In the genomic region with DNA sequence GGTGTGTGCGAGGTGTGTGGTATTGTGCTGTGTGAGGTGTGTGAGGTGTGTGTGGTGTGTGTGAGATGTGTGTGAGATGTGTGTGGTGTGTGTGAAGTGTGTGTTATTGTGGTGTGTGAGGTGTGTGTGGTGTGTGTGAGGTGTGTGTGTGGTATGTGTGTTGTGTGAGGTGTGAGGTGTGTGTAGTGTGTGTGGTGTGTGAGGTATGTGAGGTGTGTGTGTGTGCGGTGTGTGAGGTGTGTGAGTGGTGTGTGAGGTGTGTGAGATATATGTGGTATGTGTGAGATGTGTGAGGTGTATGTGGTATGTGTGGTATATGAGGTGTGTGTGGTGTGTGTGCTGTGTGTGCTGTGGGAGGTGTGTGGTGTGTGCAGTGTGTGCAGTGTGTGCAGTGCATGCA, we compare ENCODE assay signal across 18 mouse cellular contexts. TPM values are rescaled to one million over a fixed set of nuclear protein-coding genes. Genes with fewer than 3 reads are reported as not detected.
DNase-seq lines count a peak whose midpoint lies in the region; ATAC-seq lines count a peak whose summit lies in the region.
"Had no signal": no experiment of that assay in that cellular context is flagged by ENCODE, and none has a peak within 500 bp of the region (broad histone marks: within the 10 kb centered on the region; RNA-seq: fewer than 3 reads in every experiment).

No protein-coding gene starts in this region.

- no peak overlapping the region for H3K27ac ChIP-seq in heart, embryonic 12.5 days (ENCODE audit: poor library complexity, severe bottlenecking)
- no peak overlapping the region for H3K27ac ChIP-seq in lung, embryonic 15.5 days
- no peak overlapping the region for H3K27ac ChIP-seq in embryonic facial prominence, embryonic 13.5 days
- no peak overlapping the region for H3K27ac ChIP-seq in stomach, embryonic 16.5 days (ENCODE audit: low read length)
- H3K27ac ChIP-seq: heart, embryonic 13.5 days; hindbrain, embryonic 12.5 days; intestine, embryonic 15.5 days; limb, embryonic 13.5 days had no signal

- H3K9ac ChIP-seq in heart, embryonic 12.5 days, result no peak overlapping the region
- H3K9ac ChIP-seq in lung, embryonic 15.5 days, result no peak overlapping the region
- no peak overlapping the region for H3K9ac ChIP-seq in embryonic facial prominence, embryonic 13.5 days
- no peak overlapping the region for H3K9ac ChIP-seq in stomach, embryonic 16.5 days (ENCODE audit: low read length)
- H3K9ac ChIP-seq: heart, embryonic 13.5 days; hindbrain, embryonic 12.5 days; intestine, embryonic 15.5 days; limb, embryonic 13.5 days; liver, postnatal 0 days had no signal

- WGBS in heart, embryonic 12.5 days, result 95% methylated on average over 2 of the region's 2 CpGs
- WGBS in lung, embryonic 15.5 days, result 88% methylated on average over 2 of the region's 2 CpGs
- 95% methylated on average over 2 of the region's 2 CpGs for WGBS in embryonic facial prominence, embryonic 13.5 days
- WGBS in stomach, embryonic 16.5 days, result 92% methylated on average over 2 of the region's 2 CpGs

- H3K4me2 ChIP-seq in heart, embryonic 12.5 days, result no peak overlapping the region
- H3K4me2 ChIP-seq in lung, embryonic 15.5 days, result no peak overlapping the region
- no peak overlapping the region for H3K4me2 ChIP-seq in embryonic facial prominence, embryonic 13.5 days
- H3K4me2 ChIP-seq in stomach, embryonic 16.5 days (ENCODE audit: low read depth, low read length), result no peak overlapping the region
- H3K4me2 ChIP-seq: heart, embryonic 13.5 days; hindbrain, embryonic 12.5 days; intestine, embryonic 15.5 days; limb, embryonic 13.5 days had no signal

- no peaks in the 10 kb centered on the region for H3K9me3 ChIP-seq in heart, embryonic 12.5 days (replicated peaks)
- H3K9me3 ChIP-seq in lung, embryonic 15.5 days, result no peaks in the 10 kb centered on the region
- H3K9me3 ChIP-seq in embryonic facial prominence, embryonic 13.5 days, result no peaks in the 10 kb centered on the region
- H3K9me3 ChIP-seq in stomach, embryonic 16.5 days (replicated peaks; ENCODE audit: control insufficient read depth, low read length), result no peaks in the 10 kb centered on the region
- H3K9me3 ChIP-seq: heart, embryonic 13.5 days; hindbrain, embryonic 12.5 days; intestine, embryonic 15.5 days; limb, embryonic 13.5 days had no signal

- no peak for DNase-seq in heart, postnatal 4 days
- DNase-seq in lung, postnatal 4 days, result no peak
- DNase-seq in urinary bladder, postnatal 36 days (ENCODE audit: low spot score in 2 of 2), result no peak
- DNase-seq: adrenal gland, postnatal 25 days; cerebellum, adult 8-10 months; gastrocnemius, postnatal 36 days; liver, postnatal 0 days; right cerebral cortex, postnatal 14 days; thymus, postnatal 4 days had no signal

- peaks cover under 1% of the 10 kb centered on the region; the same call in 1 of the 2 replicates for H3K36me3 ChIP-seq in heart, embryonic 12.5 days
- no peaks in the 10 kb centered on the region for H3K36me3 ChIP-seq in lung, embryonic 15.5 days
- H3K36me3 ChIP-seq in embryonic facial prominence, embryonic 13.5 days, result no peaks in the 10 kb centered on the region
- H3K36me3 ChIP-seq in stomach, embryonic 16.5 days (ENCODE audit: control insufficient read depth, insufficient read depth, low read length), result no peaks in the 10 kb centered on the region
- H3K36me3 ChIP-seq: heart, embryonic 13.5 days; hindbrain, embryonic 12.5 days; intestine, embryonic 15.5 days; limb, embryonic 13.5 days had no signal

- ATAC-seq in heart, embryonic 12.5 days (ENCODE audit: insufficient number of reproducible peaks, low FRiP score), result peak; percentile 4; the same call in 1 of the 2 replicates
- ATAC-seq in lung, embryonic 15.5 days (ENCODE audit: borderline replicate concordance, extremely low read depth, low FRiP score, low TSS enrichment), result peak; percentile 39; the same call in 1 of the 2 replicates
- 0 out of 2 replicates have a peak, but pooled peaks have one; percentile 32 for ATAC-seq in embryonic facial prominence, embryonic 13.5 days (ENCODE audit: insufficient number of reproducible peaks, insufficient read depth, low FRiP score, low TSS enrichment, low read depth)
- ATAC-seq in stomach, embryonic 16.5 days (ENCODE audit: insufficient read depth, low FRiP score), result 0 out of 2 replicates have a peak, but pooled peaks have one; percentile 21
- ATAC-seq: intestine, embryonic 15.5 days; liver, postnatal 0 days had no signal

- no peak overlapping the region for H3K4me3 ChIP-seq in heart, embryonic 12.5 days
- no peak overlapping the region for H3K4me3 ChIP-seq in lung, embryonic 15.5 days
- no peak overlapping the region for H3K4me3 ChIP-seq in embryonic facial prominence, embryonic 13.5 days
- no peak overlapping the region for H3K4me3 ChIP-seq in stomach, embryonic 16.5 days (replicated peaks; ENCODE audit: low read length)
- H3K4me3 ChIP-seq: heart, embryonic 13.5 days; hindbrain, embryonic 12.5 days; intestine, embryonic 15.5 days; limb, embryonic 13.5 days had no signal

- no peaks in the 10 kb centered on the region for H3K4me1 ChIP-seq in heart, embryonic 12.5 days (replicated peaks)
- no peaks in the 10 kb centered on the region for H3K4me1 ChIP-seq in lung, embryonic 15.5 days
- H3K4me1 ChIP-seq in embryonic facial prominence, embryonic 13.5 days, result no peaks in the 10 kb centered on the region
- no peaks in the 10 kb centered on the region for H3K4me1 ChIP-seq in stomach, embryonic 16.5 days (ENCODE audit: control insufficient read depth, insufficient read depth, low read length)
- H3K4me1 ChIP-seq: heart, embryonic 13.5 days; hindbrain, embryonic 12.5 days; intestine, embryonic 15.5 days; limb, embryonic 13.5 days had no signal

- no peaks in the 10 kb centered on the region for H3K27me3 ChIP-seq in heart, embryonic 12.5 days (replicated peaks)
- H3K27me3 ChIP-seq in lung, embryonic 15.5 days, result no peaks in the 10 kb centered on the region
- H3K27me3 ChIP-seq in embryonic facial prominence, embryonic 13.5 days, result no peaks in the 10 kb centered on the region
- no peaks in the 10 kb centered on the region for H3K27me3 ChIP-seq in stomach, embryonic 16.5 days (ENCODE audit: control insufficient read depth, insufficient read depth, low read length)
- H3K27me3 ChIP-seq: heart, embryonic 13.5 days; hindbrain, embryonic 12.5 days; intestine, embryonic 15.5 days; limb, embryonic 13.5 days had no signal

RNA-seq across cellular contexts. Expression of a gene that starts 22.3 kb away (rescaled TPM):
- 0.27 and 0.28 TPM in 2 replicates for polyA plus RNA-seq in heart, embryonic 12.5 days (2016; fragmentation: Nextera tagmentation; extraction: Ambion mirVana)
- total RNA-seq in heart, postnatal 4 days (2021), result 1 to 10 TPM; 4.4 to 5.1 TPM
- 0.60 and 0.68 TPM in 2 replicates for polyA plus RNA-seq in lung, embryonic 15.5 days (2015; fragmentation: Nextera tagmentation; extraction: Ambion mirVana)
- polyA plus RNA-seq in embryonic facial prominence, embryonic 13.5 days (2015; fragmentation: Nextera tagmentation; extraction: Ambion mirVana), result 1.0 and 1.4 TPM in 2 replicates
- polyA plus RNA-seq in stomach, embryonic 16.5 days (2015; fragmentation: Nextera tagmentation; extraction: Ambion mirVana), result 1.1 and 1.2 TPM in 2 replicates
- total RNA-seq: megakaryocyte progenitor cell, adult 5-6 weeks had no signal
- polyA plus RNA-seq: liver, postnatal 0 days had no signal

RNA-seq across cellular contexts. Expression of a gene that starts 46.5 kb away (rescaled TPM):
- polyA plus RNA-seq in heart, embryonic 12.5 days (2016; fragmentation: Nextera tagmentation; extraction: Ambion mirVana), result 47.6 and 51.6 TPM in 2 replicates
- total RNA-seq in heart, postnatal 4 days (2021), result 100 to 1,000 TPM; 260 to 270 TPM
- polyA plus RNA-seq in lung, embryonic 15.5 days (2015; fragmentation: Nextera tagmentation; extraction: Ambion mirVana), result 71.2 and 74.7 TPM in 2 replicates
- polyA plus RNA-seq in embryonic facial prominence, embryonic 13.5 days (2015; fragmentation: Nextera tagmentation; extraction: Ambion mirVana), result 25.1 and 28.3 TPM in 2 replicates
- 25.1 TPM in 2 replicates for polyA plus RNA-seq in stomach, embryonic 16.5 days (2015; fragmentation: Nextera tagmentation; extraction: Ambion mirVana)
- total RNA-seq: megakaryocyte progenitor cell, adult 5-6 weeks had no signal
